Mouse (Mus musculus) C2C12 (cell line): ENCODE data around the gene Cmtm2a.

Experiments used
- CEBPB ChIP-seq: IDR thresholded peaks from one replicate; pipeline ENCODE4 v1.6.1; 2011; ENCODE audit warnings: low read depth, mild to moderate bottlenecking, control low read depth, moderate library complexity
- CTCF ChIP-seq: IDR thresholded peaks from one replicate; pipeline ENCODE4 v1.5.1; 2011; ENCODE audit not compliant: control insufficient read depth, insufficient read depth, insufficient read length
- FOSL1 ChIP-seq: IDR thresholded peaks from one replicate; pipeline ENCODE4 v1.8.0; 2011; ENCODE audit warnings: mild to moderate bottlenecking, low read length; ENCODE audit not compliant: poor library complexity, insufficient read depth, severe bottlenecking
- MAX ChIP-seq: IDR thresholded peaks from one replicate; pipeline ENCODE4 v1.6.1; 2011; ENCODE audit warnings: mild to moderate bottlenecking, control low read depth
- MYOD1 ChIP-seq: IDR thresholded peaks from one replicate; pipeline ENCODE4 v1.6.1; 2011; ENCODE audit warnings: low read depth; ENCODE audit not compliant: control insufficient read depth, insufficient read length
- MYOG ChIP-seq: IDR thresholded peaks from one replicate; pipeline ENCODE4 v1.6.1; 2011; ENCODE audit not compliant: control insufficient read depth, insufficient read length; ENCODE audit errors: extremely low read depth
- USF1 ChIP-seq: IDR thresholded peaks from one replicate; pipeline ENCODE4 v1.6.1; 2011; ENCODE audit warnings: low read depth, mild to moderate bottlenecking, control low read depth, moderate library complexity

- TF ChIP-seq CTCF (no peak), CEBPB (no peak), MAX (no peak), USF1 (no peak), MYOG (no peak), FOSL1 (no peak), MYOD1 (no peak)
These were observed 53.5 kb downstream of the Cmtm2a start for GRCm38 (mm10) chr8:104239418-104239861.
